Mouse (Mus musculus) ovary, postnatal 14 days (tissue): Measurements from ENCODE around the gene Pcdh19.
"Not testable (repeated sequence)": the region's sequence is repeated elsewhere in the genome, so short reads cannot be mapped to it uniquely, and the experiment has no call there.

Experiments
- DNase-seq: peaks from one replicate; pipeline ENCODE4 v3.0.0; 2022; ENCODE audit warnings: low spot score

Pcdh19 gene

GRCm38 (mm10) chrX:133688840-133689239, at the start of gene Pcdh19:
Gene Pcdh19 (minus strand): TSS chrX:133688987.
- no peak for DNase-seq

- no peak for DNase-seq
Observed at GRCm38 (mm10) chrX:133735871-133736270, 47.1 kb upstream of the Pcdh19 start.

GRCm38 (mm10) chrX:133734984-133735383, 46.2 kb upstream of the Pcdh19 start:
- DNase-seq = peak; percentile 22

- DNase-seq = no peak
Observed at GRCm38 (mm10) chrX:133721517-133721916, 32.7 kb upstream of the Pcdh19 start.

GRCm38 (mm10) chrX:133710621-133711020, 21.8 kb upstream of the Pcdh19 start:
- no peak for DNase-seq

GRCm38 (mm10) chrX:133702902-133703301, 14.1 kb upstream of the Pcdh19 start:
- no peak for DNase-seq

- not testable (repeated sequence) for DNase-seq
Observed at GRCm38 (mm10) chrX:133697871-133698270, 9.1 kb upstream of the Pcdh19 start.

- no peak for DNase-seq
Observed at GRCm38 (mm10) chrX:133696461-133696860, 7.7 kb upstream of the Pcdh19 start.

GRCm38 (mm10) chrX:133693037-133693760, 4.4 kb upstream of the Pcdh19 start:
- DNase-seq = no peak

- no peak for DNase-seq
Observed at GRCm38 (mm10) chrX:133692392-133692790, 3.6 kb upstream of the Pcdh19 start.

- no peak for DNase-seq
Observed at GRCm38 (mm10) chrX:133691581-133692391, 3.0 kb upstream of the Pcdh19 start.

GRCm38 (mm10) chrX:133690822-133691221, 2.0 kb upstream of the Pcdh19 start:
- DNase-seq = no peak

GRCm38 (mm10) chrX:133689576-133690250, 926 bp upstream of the Pcdh19 start:
- no peak for DNase-seq

GRCm38 (mm10) chrX:133688156-133688555, 631 bp downstream of the Pcdh19 start:
- DNase-seq = no peak

GRCm38 (mm10) chrX:133687666-133688151, 1.1 kb downstream of the Pcdh19 start:
- no peak for DNase-seq

GRCm38 (mm10) chrX:133686533-133687311, 2.1 kb downstream of the Pcdh19 start:
- no peak for DNase-seq

GRCm38 (mm10) chrX:133685572-133685971, 3.2 kb downstream of the Pcdh19 start:
- no peak for DNase-seq

- no peak for DNase-seq
Observed at GRCm38 (mm10) chrX:133683961-133684360, 4.8 kb downstream of the Pcdh19 start.

GRCm38 (mm10) chrX:133675121-133675520, 13.7 kb downstream of the Pcdh19 start:
- DNase-seq = no peak

- no peak for DNase-seq
Observed at GRCm38 (mm10) chrX:133673796-133674195, 15.0 kb downstream of the Pcdh19 start.

- no peak for DNase-seq
Observed at GRCm38 (mm10) chrX:133660111-133660510, 28.7 kb downstream of the Pcdh19 start.
